Mouse (Mus musculus): ENCODE measurements around the gene Ctbp2.
"Not testable (repeated sequence)": the region's sequence is repeated elsewhere in the genome, so short reads cannot be mapped to it uniquely, and the experiment has no call there.

The Ctbp2 gene

GRCm38 (mm10) chr7:133120221-133120751 lies 3.9 kb downstream of the Ctbp2 start:
- peak; percentile 80 for DNase-seq (ENCODE audit: low read depth, low spot score)

GRCm38 (mm10) chr7:133117815-133118214 lies 6.3 kb downstream of the Ctbp2 start:
- DNase-seq (ENCODE audit: low read depth, low spot score), result no peak

- DNase-seq (ENCODE audit: low read depth, low spot score), result no peak
Observed at GRCm38 (mm10) chr7:133116542-133116941, 7.6 kb downstream of the Ctbp2 start.

- peak; percentile 49 for DNase-seq (ENCODE audit: low read depth, low spot score)
Observed at GRCm38 (mm10) chr7:133115886-133116285, 8.3 kb downstream of the Ctbp2 start.

GRCm38 (mm10) chr7:133114847-133115470 lies 9.2 kb downstream of the Ctbp2 start:
- DNase-seq (ENCODE audit: low read depth, low spot score), result no peak

- DNase-seq (ENCODE audit: low read depth, low spot score), result no peak
Observed at GRCm38 (mm10) chr7:133113185-133113895, 10.8 kb downstream of the Ctbp2 start.

GRCm38 (mm10) chr7:133112351-133112831 lies 11.8 kb downstream of the Ctbp2 start:
- peak; percentile 44 for DNase-seq (ENCODE audit: low read depth, low spot score)

GRCm38 (mm10) chr7:133109442-133109841 lies 14.7 kb downstream of the Ctbp2 start:
- no peak for DNase-seq (ENCODE audit: low read depth, low spot score)

GRCm38 (mm10) chr7:133108695-133109094 lies 15.5 kb downstream of the Ctbp2 start:
- DNase-seq (ENCODE audit: low read depth, low spot score), result no peak

GRCm38 (mm10) chr7:133102578-133102977 lies 21.6 kb downstream of the Ctbp2 start:
- DNase-seq (ENCODE audit: low read depth, low spot score), result no peak

GRCm38 (mm10) chr7:133101070-133101469 lies 23.1 kb downstream of the Ctbp2 start:
- no peak for DNase-seq (ENCODE audit: low read depth, low spot score)

GRCm38 (mm10) chr7:133100178-133100577 lies 24.0 kb downstream of the Ctbp2 start:
- DNase-seq (ENCODE audit: low read depth, low spot score), result no peak

- DNase-seq (ENCODE audit: low read depth, low spot score), result no peak
Observed at GRCm38 (mm10) chr7:133099266-133099665, 24.9 kb downstream of the Ctbp2 start.

- DNase-seq (ENCODE audit: low read depth, low spot score), result no peak
Observed at GRCm38 (mm10) chr7:133098118-133098793, 25.9 kb downstream of the Ctbp2 start.

- DNase-seq (ENCODE audit: low read depth, low spot score), result not testable (repeated sequence)
Observed at GRCm38 (mm10) chr7:133095610-133096009, 28.5 kb downstream of the Ctbp2 start.

GRCm38 (mm10) chr7:133094711-133095495 lies 29.3 kb downstream of the Ctbp2 start:
- no peak for DNase-seq (ENCODE audit: low read depth, low spot score)

- DNase-seq (ENCODE audit: low read depth, low spot score), result no peak
Observed at GRCm38 (mm10) chr7:133094161-133094560, 30.0 kb downstream of the Ctbp2 start.

GRCm38 (mm10) chr7:133093731-133094130 lies 30.4 kb downstream of the Ctbp2 start:
- no peak for DNase-seq (ENCODE audit: low read depth, low spot score)

- DNase-seq (ENCODE audit: low read depth, low spot score), result no peak
Observed at GRCm38 (mm10) chr7:133090641-133091040, 33.5 kb downstream of the Ctbp2 start.

- no peak for DNase-seq (ENCODE audit: low read depth, low spot score)
Observed at GRCm38 (mm10) chr7:133089621-133090260, 34.4 kb downstream of the Ctbp2 start.

- DNase-seq (ENCODE audit: low read depth, low spot score), result no peak
Observed at GRCm38 (mm10) chr7:133088830-133089261, 35.3 kb downstream of the Ctbp2 start.

All from mesoderm, embryonic 11.5 days (tissue).